Mouse (Mus musculus) liver, postnatal 0 days (tissue): ENCODE measurements at regions not wholly inside any gene's neighbourhood (a gene's known extent, or its start where the extent isn't known, plus 50 kb on each side); places are given as distances from the start of the nearest gene placed in this dataset.

Experiments
- ATAC-seq: fragments of 200-750 bp; cut with Nextera tagmentation; 2 replicates; pipeline ENCODE4 v1.8.0; 2017; ENCODE audit warnings: mild to moderate bottlenecking, moderate library complexity
- DNase-seq: peaks from one replicate; pipeline ENCODE4 v3.0.0-alpha.2; 2016
- H3K27ac ChIP-seq: fragments of 300-500 bp; sonication (generic); 2 replicates; pipeline ENCODE4 v1.5.1; 2014; ENCODE audit warnings: antibody characterized with exemption, moderate library complexity, mild to moderate bottlenecking, low read depth
- H3K27me3 ChIP-seq: fragments of 300-500 bp; sonication (generic); 2 replicates; pipeline ENCODE4 v1.6.1; 2014; ENCODE audit warnings: low read length, control low read depth, mixed read lengths; ENCODE audit not compliant: insufficient read depth
- H3K36me3 ChIP-seq: fragments of 300-500 bp; sonication (generic); replicated peaks from 2 replicates; pipeline ENCODE4 v1.6.1; 2014; ENCODE audit warnings: mild to moderate bottlenecking, control low read depth, low read length, moderate library complexity, mixed read lengths; ENCODE audit not compliant: insufficient read depth
- H3K4me1 ChIP-seq: fragments of 300-500 bp; sonication (generic); 2 replicates; pipeline ENCODE4 v1.6.1; 2014; ENCODE audit warnings: antibody characterized with exemption, mild to moderate bottlenecking, control low read depth; ENCODE audit not compliant: insufficient read depth
- H3K4me2 ChIP-seq: fragments of 300-500 bp; sonication (generic); 2 replicates; pipeline ENCODE4 v1.6.1; 2014; ENCODE audit warnings: low read depth, mild to moderate bottlenecking, low read length, moderate library complexity, mixed read lengths
- H3K4me3 ChIP-seq: fragments of 300-500 bp; sonication (generic); 2 replicates; pipeline ENCODE4 v1.5.1; 2014; ENCODE audit warnings: low read depth, low read length
- H3K9ac ChIP-seq: fragments of 300-500 bp; sonication (generic); replicated peaks from 2 replicates; pipeline ENCODE4 v1.6.1; 2014; ENCODE audit warnings: mild to moderate bottlenecking, moderate library complexity
- H3K9me3 ChIP-seq: fragments of 300-500 bp; sonication (generic); 2 replicates; pipeline ENCODE4 v1.6.1; 2016; ENCODE audit warnings: mild to moderate bottlenecking, control low read depth, low read length, mixed read lengths
- CTCF ChIP-seq: sonication (generic); IDR thresholded peaks from 2 replicates; pipeline ENCODE4 v1.5.1; 2016; ENCODE audit warnings: antibody characterized with exemption, low read depth
- EP300 ChIP-seq: IDR thresholded peaks from 2 replicates; pipeline ENCODE4 v1.6.1; 2016; ENCODE audit warnings: antibody characterized with exemption, low read depth, mild to moderate bottlenecking
- WGBS: fragments of 180-500 bp; shearing (Covaris S2); extraction: QIAGEN DNeasy Blood & Tissue Kit; methylation state at CpG from one replicate; pipeline ENCODE4 v1.1.7; 2014; ENCODE audit not compliant: insufficient replicate concordance; 5-methylcytosine and 5-hydroxymethylcytosine counted together

- WGBS, result 86% methylated on average over 2 of the region's 2 CpGs
- Histone ChIP-seq H3K4me1 (no peaks in the 10 kb centered on the region), H3K9me3 (no peaks in the 10 kb centered on the region), H3K9ac (no peak overlapping the region), H3K4me2 (no peak overlapping the region), H3K4me3 (no peak overlapping the region), H3K27ac (no peak overlapping the region), H3K27me3 (no peaks in the 10 kb centered on the region), H3K36me3 (no peaks in the 10 kb centered on the region)
- no peak for TF ChIP-seq CTCF
- TF ChIP-seq EP300, result no peak
- no peak for ATAC-seq
- DNase-seq, result no peak
These were observed 269.8 kb upstream of the 4930583I09Rik start for GRCm38 (mm10) chr17:65105622-65106021.

DNA sequence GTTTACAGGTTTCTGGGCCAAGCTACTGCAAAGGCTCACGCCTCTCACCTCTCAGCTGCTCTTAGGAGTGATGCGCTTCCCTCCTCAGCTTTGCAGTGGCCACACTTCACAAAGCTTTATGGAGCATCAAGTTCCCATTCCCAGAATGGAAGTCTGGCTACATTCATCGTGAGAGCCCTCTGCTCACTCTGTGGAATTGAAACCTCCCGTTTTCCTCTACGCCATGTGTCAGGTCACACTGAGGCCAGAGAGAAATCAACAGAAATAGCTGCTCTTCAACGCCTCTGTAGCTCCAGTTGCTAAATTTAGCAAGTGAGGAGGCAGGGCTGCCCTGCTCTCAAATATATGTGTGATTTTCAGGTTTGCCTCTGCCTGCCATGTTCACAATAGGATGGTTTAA is 265.3 kb upstream of the 4930583I09Rik start:
- Histone ChIP-seq H3K4me3 (no peak overlapping the region), H3K27ac (no peak overlapping the region), H3K36me3 (no peaks in the 10 kb centered on the region), H3K4me1 (no peaks in the 10 kb centered on the region), H3K27me3 (no peaks in the 10 kb centered on the region), H3K9ac (no peak overlapping the region), H3K9me3 (no peaks in the 10 kb centered on the region), H3K4me2 (no peak overlapping the region)
- TF ChIP-seq EP300, result no peak
- no peak for DNase-seq
- WGBS, result 73% methylated on average over 6 of the region's 6 CpGs
- no peak for ATAC-seq

GRCm38 (mm10) chr17:65082249-65082648 is 246.4 kb upstream of the 4930583I09Rik start:
- Histone ChIP-seq H3K27me3 (no peaks in the 10 kb centered on the region), H3K9ac (no peak overlapping the region), H3K9me3 (no peaks in the 10 kb centered on the region), H3K4me3 (no peak overlapping the region), H3K4me1 (no peaks in the 10 kb centered on the region), H3K36me3 (no peaks in the 10 kb centered on the region), H3K27ac (no peak overlapping the region), H3K4me2 (no peak overlapping the region)
- no peak for DNase-seq
- 84% methylated on average over 8 of the region's 8 CpGs for WGBS
- ATAC-seq, result no peak
- TF ChIP-seq EP300 (no peak), CTCF (no peak)

GRCm38 (mm10) chr17:65081779-65082086 is 245.9 kb upstream of the 4930583I09Rik start:
- no peak for TF ChIP-seq EP300
- no peak for TF ChIP-seq CTCF
- ATAC-seq (no peak), DNase-seq (no peak)
- Histone ChIP-seq H3K4me2 (no peak overlapping the region), H3K27me3 (no peaks in the 10 kb centered on the region), H3K36me3 (no peaks in the 10 kb centered on the region), H3K4me1 (no peaks in the 10 kb centered on the region), H3K4me3 (no peak overlapping the region), H3K9ac (no peak overlapping the region), H3K27ac (no peak overlapping the region), H3K9me3 (no peaks in the 10 kb centered on the region)
- WGBS, result 64% methylated on average over 2 of the region's 2 CpGs

DNA sequence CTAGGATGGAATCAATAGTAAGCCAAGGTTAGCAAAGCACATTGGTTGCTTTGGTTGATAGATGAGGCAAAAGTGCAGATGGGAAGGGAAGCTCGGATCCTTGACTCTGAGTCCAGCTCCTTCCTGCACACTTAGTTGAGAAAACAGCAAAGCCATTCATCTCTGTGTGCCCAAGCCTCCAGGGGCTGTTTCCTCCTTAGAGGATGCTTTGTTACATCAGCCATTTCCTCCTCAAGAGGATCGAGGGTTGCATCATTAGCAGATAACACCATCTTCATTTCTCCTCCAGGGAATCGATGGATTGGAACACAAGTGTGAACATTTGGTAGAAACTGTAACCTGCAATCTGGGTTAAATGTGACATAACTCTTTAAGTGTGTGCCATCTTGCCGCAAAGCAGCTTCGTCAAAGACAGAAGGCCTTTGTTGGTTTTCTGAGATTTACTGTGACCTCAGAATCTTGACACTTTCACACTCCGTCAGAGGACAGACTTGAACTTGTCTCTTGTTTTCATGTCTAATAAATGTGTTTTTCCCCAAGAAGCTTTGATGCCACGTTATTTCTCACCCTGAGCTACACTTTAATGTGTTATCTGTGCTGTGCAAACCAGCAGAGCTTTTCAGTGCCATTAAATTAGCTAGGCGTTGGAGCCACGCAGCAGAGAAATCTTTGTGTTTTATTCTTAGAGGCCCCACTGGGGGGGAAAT is 245.4 kb upstream of the 4930583I09Rik start:
- H3K9ac ChIP-seq, result no peak overlapping the region
- H3K27me3 ChIP-seq, result no peaks in the 10 kb centered on the region
- no peak for DNase-seq
- 65% methylated on average over 9 of the region's 9 CpGs for WGBS
- H3K27ac ChIP-seq, result no peak overlapping the region
- no peaks in the 10 kb centered on the region for H3K9me3 ChIP-seq
- no peaks in the 10 kb centered on the region for H3K4me1 ChIP-seq
- no peak for TF ChIP-seq CTCF
- TF ChIP-seq EP300, result no peak
- ATAC-seq, result no peak
- no peak overlapping the region for H3K4me3 ChIP-seq
- no peak overlapping the region for H3K4me2 ChIP-seq
- no peaks in the 10 kb centered on the region for H3K36me3 ChIP-seq

- no peak overlapping the region for H3K4me2 ChIP-seq
- H3K36me3 ChIP-seq, result no peaks in the 10 kb centered on the region
- H3K27ac ChIP-seq, result no peak overlapping the region
- ATAC-seq (no peak), DNase-seq (no peak)
- 79% methylated on average over 4 of the region's 4 CpGs for WGBS
- H3K4me3 ChIP-seq, result no peak overlapping the region
- no peaks in the 10 kb centered on the region for H3K27me3 ChIP-seq
- no peak overlapping the region for H3K9ac ChIP-seq
- no peaks in the 10 kb centered on the region for H3K9me3 ChIP-seq
- TF ChIP-seq EP300 (no peak), CTCF (no peak)
- no peaks in the 10 kb centered on the region for H3K4me1 ChIP-seq
These were observed 239.0 kb upstream of the 4930583I09Rik start for GRCm38 (mm10) chr17:65074878-65075277.

GRCm38 (mm10) chr17:65071114-65071513 is 235.2 kb upstream of the 4930583I09Rik start:
- WGBS, result 59% methylated on average over 3 of the region's 3 CpGs
- Histone ChIP-seq H3K27ac (no peak overlapping the region), H3K4me1 (no peaks in the 10 kb centered on the region), H3K9ac (no peak overlapping the region), H3K4me2 (no peak overlapping the region), H3K27me3 (no peaks in the 10 kb centered on the region), H3K4me3 (no peak overlapping the region), H3K9me3 (no peaks in the 10 kb centered on the region), H3K36me3 (no peaks in the 10 kb centered on the region)
- no peak for DNase-seq
- TF ChIP-seq CTCF (no peak), EP300 (no peak)
- no peak for ATAC-seq
